Comparison of ENCODE assay signal across 8 mouse cellular contexts in genomic region chr2:158965003-158965665, GRCm38 (mm10).
DNase-seq lines count a peak whose midpoint lies in the region; ATAC-seq and TF ChIP-seq lines count a peak whose summit lies in the region.

No protein-coding gene starts in this region.

- no peaks in the 10 kb centered on the region for H3K4me1 ChIP-seq in kidney, embryonic 14.5 days (ENCODE audit: control insufficient read depth, insufficient read depth, low read length)
- no peaks in the 10 kb centered on the region for H3K4me1 ChIP-seq in intestine, postnatal 0 days (replicated peaks; ENCODE audit: control insufficient read depth, insufficient read depth, low read length)

- no peak for TF ChIP-seq CTCF in layer of hippocampus, adult 2 months (conservative IDR thresholded peaks at IDR 0.05)
- no peak for TF ChIP-seq CTCF in intestine, postnatal 0 days (IDR thresholded peaks at IDR 0.05; ENCODE audit: low read depth)

- peak; percentile 28 for DNase-seq in kidney, adult 18-20 months
- DNase-seq in cerebellum, postnatal 36 days: peak; percentile 4
- peak; percentile 86 to 94 for DNase-seq in layer of hippocampus, adult 2 months (ENCODE audit: low spot score in 2 of 2)
- peak; percentile 66 for DNase-seq in lung, postnatal 14 days
- no peak for DNase-seq in yolk sac, embryonic 10.5 days (ENCODE audit: low spot score)
- DNase-seq in embryo, embryonic 10 days (ENCODE audit: low spot score): no peak

- no peak overlapping the region for H3K27ac ChIP-seq in kidney, embryonic 14.5 days (ENCODE audit: low read depth, low read length)
- H3K27ac ChIP-seq in layer of hippocampus, adult 2 months: peak overlapping the region; percentile 75
- H3K27ac ChIP-seq in intestine, postnatal 0 days (ENCODE audit: low read depth, low read length): no peak overlapping the region

- WGBS in kidney, embryonic 14.5 days: 73% methylated on average over 6 of the region's 6 CpGs
- WGBS in intestine, postnatal 0 days: 59% methylated on average over 6 of the region's 6 CpGs

- no peak overlapping the region for H3K9ac ChIP-seq in kidney, embryonic 14.5 days (ENCODE audit: low read depth, low read length)
- no peak overlapping the region for H3K9ac ChIP-seq in intestine, postnatal 0 days (ENCODE audit: low read depth, low read length)

- no peaks in the 10 kb centered on the region for H3K36me3 ChIP-seq in kidney, embryonic 14.5 days (ENCODE audit: control insufficient read depth, insufficient read depth, low read length)
- H3K36me3 ChIP-seq in intestine, postnatal 0 days (ENCODE audit: control insufficient read depth, insufficient read depth): no peaks in the 10 kb centered on the region

- H3K27me3 ChIP-seq in kidney, embryonic 14.5 days (ENCODE audit: control insufficient read depth, insufficient read depth, low read length): no peaks in the 10 kb centered on the region
- no peaks in the 10 kb centered on the region for H3K27me3 ChIP-seq in intestine, postnatal 0 days (replicated peaks; ENCODE audit: control insufficient read depth, insufficient read depth, low read length)

- no peak overlapping the region for H3K4me3 ChIP-seq in kidney, embryonic 14.5 days (ENCODE audit: low read length)
- no peak overlapping the region for H3K4me3 ChIP-seq in layer of hippocampus, adult 2 months
- no peak overlapping the region for H3K4me3 ChIP-seq in intestine, postnatal 0 days (ENCODE audit: low read depth, low read length)

- H3K4me2 ChIP-seq in kidney, embryonic 14.5 days (replicated peaks; ENCODE audit: low read depth, low read length): no peak overlapping the region
- H3K4me2 ChIP-seq in intestine, postnatal 0 days (replicated peaks; ENCODE audit: low read depth): no peak overlapping the region

- H3K9me3 ChIP-seq in kidney, embryonic 14.5 days (ENCODE audit: control insufficient read depth, low read length): no peaks in the 10 kb centered on the region
- H3K9me3 ChIP-seq in intestine, postnatal 0 days (ENCODE audit: control insufficient read depth): no peaks in the 10 kb centered on the region

- no peak for ATAC-seq in kidney, embryonic 14.5 days (ENCODE audit: low FRiP score, low TSS enrichment)
- no peak for ATAC-seq in intestine, postnatal 0 days

Comparison
In these comparisons a context has a peak if more than half of its experiments do, and no peak if none do; other contexts are left out.
1. DNase-seq: peak in kidney, adult 18-20 months (single experiment), cerebellum, postnatal 36 days (2 of 2), layer of hippocampus, adult 2 months (2 of 2) and lung, postnatal 14 days (single experiment); none in yolk sac, embryonic 10.5 days (single experiment) and embryo, embryonic 10 days (single experiment).